Mouse (Mus musculus) erythroblast, embryonic 14.5 days (primary cell): Measurements from ENCODE around the gene Kcnj9.

Experiments
- GATA1 ChIP-seq: IDR thresholded peaks from 2 replicates; pipeline ENCODE4 v1.6.1; 2012; ENCODE audit warnings: low read length, inconsistent platforms, mixed read lengths
- TAL1 ChIP-seq: IDR thresholded peaks from 3 replicates; pipeline ENCODE4 v1.6.1; 2012; ENCODE audit warnings: low read length, inconsistent platforms, mixed read lengths

DNA sequence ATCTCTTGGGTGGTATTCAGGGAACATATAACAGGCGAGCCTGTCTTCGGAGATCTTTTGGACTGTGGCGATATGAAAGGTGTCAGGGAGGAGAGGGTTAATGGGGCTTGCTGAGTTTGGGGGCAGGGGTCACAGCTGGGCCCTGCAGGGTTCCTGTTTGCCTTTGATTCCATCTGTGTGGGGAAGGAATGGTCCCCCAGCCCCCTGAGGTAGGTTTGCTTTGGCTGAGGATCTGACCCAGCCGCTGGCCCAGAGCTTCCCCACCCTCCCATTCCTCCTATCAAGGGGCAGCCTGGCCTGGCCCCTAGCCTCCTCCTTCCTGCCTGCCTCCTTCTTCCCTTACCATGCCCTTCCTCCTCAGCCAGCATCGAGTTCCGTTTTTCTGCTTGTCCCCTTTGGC, 26.3 kb downstream of the Kcnj9 start:
- no peak for TF ChIP-seq TAL1
- TF ChIP-seq GATA1: no peak
